Mouse (Mus musculus) MEL (cell line): ENCODE measurements around the gene Cotl1. TPM values are rescaled to one million over a fixed set of nuclear protein-coding genes. Genes with fewer than 3 reads are reported as not detected.
A peak's percentile ranks its signal among the peaks of the same experiment; 100 is the strongest.

ENCODE experiments used
- DNase-seq: peaks from one replicate; pipeline ENCODE4 v3.0.0; 2011; ENCODE audit warnings: low read depth, low spot score
- H3K27ac ChIP-seq: 2 replicates; pipeline ENCODE4 v1.5.1; 2012; ENCODE audit warnings: low read depth, mild to moderate bottlenecking, control low read depth, low read length, moderate library complexity; ENCODE audit not compliant: control insufficient read depth
- H3K27me3 ChIP-seq, 2 experiments: fragments of 150-350 bp in 1 of 2; sonication (generic) in 1 of 2; 2 replicates each; pipeline ENCODE4 v1.6.1; 2012; ENCODE audit warnings: low read length in 2 of 2, mild to moderate bottlenecking in 2 of 2, improper control_type of control experiment in 1 of 2, moderate library complexity in 1 of 2; ENCODE audit not compliant: insufficient read depth in 2 of 2, control insufficient read depth in 1 of 2
- H3K36me3 ChIP-seq, 2 experiments: 2 replicates each; pipeline ENCODE4 v1.6.1; 2012 to 2014; ENCODE audit warnings: low read length in 2 of 2, improper control_type of control experiment in 1 of 2, inconsistent platforms in 1 of 2, mild to moderate bottlenecking in 1 of 2; ENCODE audit not compliant: insufficient read depth in 2 of 2, control insufficient read depth in 1 of 2
- H3K4me1 ChIP-seq, 2 experiments: fragments of 150-350 bp in 1 of 2; sonication (generic) in 1 of 2; 2 replicates each; pipeline ENCODE4 v1.6.1; 2012; ENCODE audit warnings: low read length in 2 of 2, improper control_type of control experiment in 1 of 2, mild to moderate bottlenecking in 1 of 2; ENCODE audit not compliant: insufficient read depth in 2 of 2, control insufficient read depth in 1 of 2
- H3K4me3 ChIP-seq, 2 experiments: fragments of 150-350 bp in 1 of 2; sonication (generic) in 1 of 2; 2 replicates each; pipeline ENCODE4 v1.5.1; 2012; ENCODE audit warnings: low read depth in 2 of 2, low read length in 2 of 2, mild to moderate bottlenecking in 2 of 2, moderate library complexity in 2 of 2, control low read depth in 1 of 2, improper control_type of control experiment in 1 of 2; ENCODE audit not compliant: control insufficient read depth in 1 of 2, insufficient read depth in 1 of 2
- H3K79me2 ChIP-seq: 2 replicates; pipeline ENCODE4 v1.6.1; 2012; ENCODE audit warnings: mild to moderate bottlenecking, low read length, moderate library complexity; ENCODE audit not compliant: control insufficient read depth, poor library complexity, insufficient read depth
- H3K9ac ChIP-seq: 2 replicates; pipeline ENCODE4 v1.6.1; 2012; ENCODE audit warnings: low read depth, mild to moderate bottlenecking, control low read depth, low read length, moderate library complexity; ENCODE audit not compliant: control insufficient read depth, poor library complexity, severe bottlenecking
- H3K9me3 ChIP-seq: fragments of 150-350 bp; sonication (generic); replicated peaks from 2 replicates; pipeline ENCODE4 v1.6.1; 2012; ENCODE audit warnings: mild to moderate bottlenecking, low read length, improper control_type of control experiment, moderate library complexity; ENCODE audit not compliant: insufficient read depth
- BHLHE40 ChIP-seq: IDR thresholded peaks from 2 replicates; pipeline ENCODE4 v1.6.1; 2012; ENCODE audit warnings: low read depth, mild to moderate bottlenecking, inconsistent platforms, low read length, improper control_type of control experiment, borderline replicate concordance
- CHD1 ChIP-seq: IDR thresholded peaks from 2 replicates; pipeline ENCODE4 v1.6.1; 2012; ENCODE audit warnings: low read depth, mild to moderate bottlenecking, inconsistent platforms, low read length, improper control_type of control experiment
- CTCF ChIP-seq, 3 experiments: IDR thresholded peaks in 2 of 3; conservative IDR thresholded peaks in 1 of 3; 2 replicates each; pipeline ENCODE4 v1.5.1; 2011 to 2012; ENCODE audit warnings: low read length in 3 of 3, low read depth in 2 of 3, mild to moderate bottlenecking in 2 of 3, improper control_type of control experiment in 1 of 3, inconsistent platforms in 1 of 3, mixed read lengths in 1 of 3, moderate library complexity in 1 of 3; ENCODE audit not compliant: control insufficient read depth in 1 of 3, insufficient read depth in 1 of 3, poor library complexity in 1 of 3, severe bottlenecking in 1 of 3
- ELF1 ChIP-seq: IDR thresholded peaks from 2 replicates; pipeline ENCODE4 v1.6.1; 2014; ENCODE audit warnings: low read depth, mild to moderate bottlenecking, inconsistent platforms, low read length, improper control_type of control experiment, moderate library complexity
- ETS1 ChIP-seq: IDR thresholded peaks from 2 replicates; pipeline ENCODE4 v1.6.1; 2012; ENCODE audit warnings: low read depth, mild to moderate bottlenecking, inconsistent platforms, low read length, improper control_type of control experiment, moderate library complexity
- GABPA ChIP-seq: IDR thresholded peaks from 2 replicates; pipeline ENCODE4 v1.6.1; 2012; ENCODE audit warnings: low read depth, mild to moderate bottlenecking, inconsistent platforms, low read length, improper control_type of control experiment, moderate library complexity
- GATA1 ChIP-seq: IDR thresholded peaks from 2 replicates; pipeline ENCODE4 v1.6.1; 2011; ENCODE audit warnings: low read depth, low read length, improper control_type of control experiment
- KAT2A ChIP-seq: conservative IDR thresholded peaks from 2 replicates; pipeline ENCODE4 v1.6.1; 2012; ENCODE audit warnings: low read depth, low read length, improper control_type of control experiment, inconsistent platforms
- MAX ChIP-seq: IDR thresholded peaks from 2 replicates; pipeline ENCODE4 v1.6.1; 2011; ENCODE audit warnings: low read length, improper control_type of control experiment
- MYB ChIP-seq: IDR thresholded peaks from 2 replicates; pipeline ENCODE4 v1.6.1; 2011; ENCODE audit warnings: mild to moderate bottlenecking, low read depth, low read length, improper control_type of control experiment
- MYC ChIP-seq: IDR thresholded peaks from 2 replicates; pipeline ENCODE4 v1.6.1; 2011; ENCODE audit warnings: low read depth, mild to moderate bottlenecking, low read length, improper control_type of control experiment, moderate library complexity
- NELFE ChIP-seq: IDR thresholded peaks from 2 replicates; pipeline ENCODE4 v1.6.1; 2011; ENCODE audit warnings: low read depth, low read length, improper control_type of control experiment
- SIN3A ChIP-seq: IDR thresholded peaks from 2 replicates; pipeline ENCODE4 v1.6.1; 2012; ENCODE audit warnings: low read length, improper control_type of control experiment, inconsistent platforms
- SMC3 ChIP-seq: IDR thresholded peaks from 2 replicates; pipeline ENCODE4 v1.6.1; 2011; ENCODE audit warnings: low read depth, low read length, improper control_type of control experiment
- TAL1 ChIP-seq: IDR thresholded peaks from 2 replicates; pipeline ENCODE4 v1.6.1; 2012; ENCODE audit warnings: mild to moderate bottlenecking, inconsistent platforms, low read length, moderate library complexity, mixed read lengths
- TCF12 ChIP-seq: IDR thresholded peaks from 2 replicates; pipeline ENCODE4 v1.6.1; 2014; ENCODE audit warnings: low read depth, mild to moderate bottlenecking, inconsistent platforms, low read length, improper control_type of control experiment, moderate library complexity
- UBTF ChIP-seq: IDR thresholded peaks from 2 replicates; pipeline ENCODE4 v1.6.1; 2012; ENCODE audit warnings: low read depth, mild to moderate bottlenecking, inconsistent platforms, low read length, improper control_type of control experiment, moderate library complexity, borderline replicate concordance; ENCODE audit not compliant: insufficient read depth
- ZC3H11A ChIP-seq: IDR thresholded peaks from 2 replicates; pipeline ENCODE4 v1.6.1; 2012; ENCODE audit warnings: low read depth, mild to moderate bottlenecking, inconsistent platforms, low read length, improper control_type of control experiment
- ZNF384 ChIP-seq: IDR thresholded peaks from 2 replicates; pipeline ENCODE4 v1.6.1; 2012; ENCODE audit warnings: low read depth, mild to moderate bottlenecking, inconsistent platforms, low read length, improper control_type of control experiment
- polyA plus RNA-seq, 2 experiments: library from polyadenylated mRNA; stranded (reverse) in 1 of 2; unstranded in 1 of 2; fragments of >175 nt in 1 of 2; fragments of >200 nt in 1 of 2; gene quantifications; 2 replicates each; pipeline versions ENCODE4 v1.2.1 to v1.2.4; 2012; ENCODE audit warnings: low replicate concordance in 2 of 2, low read depth in 1 of 2; ENCODE audit not compliant: insufficient read length in 2 of 2, insufficient read depth in 1 of 2, missing spikeins in 1 of 2
- total RNA-seq: library from RNA; depleted of rRNA; stranded (reverse); fragments of 300-350 nt; gene quantifications from 2 replicates; pipeline ENCODE4 v1.2.3, GENCODE M21; 2012

Cotl1 gene
- total and polyA plus RNA-seq, 3 experiments = 70.3 to 114 TPM; not detected in 1

DNA sequence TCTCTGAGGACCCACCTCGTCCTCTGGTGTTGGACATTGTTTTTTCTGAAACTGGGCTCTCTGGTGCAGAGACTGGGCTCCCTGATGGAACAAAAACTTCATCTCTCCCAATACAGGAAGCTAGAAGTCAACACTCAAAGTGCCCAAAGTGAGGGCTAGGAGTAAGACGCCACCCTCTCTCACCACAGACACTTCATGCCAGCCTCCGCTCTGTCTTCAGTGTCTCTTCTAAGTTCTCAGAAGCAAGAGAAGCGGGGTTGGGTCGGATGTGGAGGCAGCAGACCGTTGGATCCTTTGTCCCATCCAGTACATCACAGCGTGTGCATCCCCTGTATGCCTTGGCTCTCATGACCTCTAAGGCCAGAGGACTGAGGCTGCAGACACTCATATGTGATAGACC lies 50.8 kb downstream of the Cotl1 start:
- no peak for DNase-seq
- Histone ChIP-seq H3K79me2 (no peaks in the 10 kb centered on the region), H3K9me3 (no peaks in the 10 kb centered on the region), H3K9ac (no peak overlapping the region), H3K27ac (no peak overlapping the region), H3K4me1 (peaks cover 0 to 16% of the 10 kb centered on the region in 2 experiments; a peak in 2 of 4 replicates), H3K36me3 (peaks cover 0 to 3% of the 10 kb centered on the region in 2 experiments; a peak in 1 of 4 replicates), H3K27me3 (no peaks in the 10 kb centered on the region), H3K4me3 (no peak overlapping the region)
- TF ChIP-seq ETS1 = no peak

DNA sequence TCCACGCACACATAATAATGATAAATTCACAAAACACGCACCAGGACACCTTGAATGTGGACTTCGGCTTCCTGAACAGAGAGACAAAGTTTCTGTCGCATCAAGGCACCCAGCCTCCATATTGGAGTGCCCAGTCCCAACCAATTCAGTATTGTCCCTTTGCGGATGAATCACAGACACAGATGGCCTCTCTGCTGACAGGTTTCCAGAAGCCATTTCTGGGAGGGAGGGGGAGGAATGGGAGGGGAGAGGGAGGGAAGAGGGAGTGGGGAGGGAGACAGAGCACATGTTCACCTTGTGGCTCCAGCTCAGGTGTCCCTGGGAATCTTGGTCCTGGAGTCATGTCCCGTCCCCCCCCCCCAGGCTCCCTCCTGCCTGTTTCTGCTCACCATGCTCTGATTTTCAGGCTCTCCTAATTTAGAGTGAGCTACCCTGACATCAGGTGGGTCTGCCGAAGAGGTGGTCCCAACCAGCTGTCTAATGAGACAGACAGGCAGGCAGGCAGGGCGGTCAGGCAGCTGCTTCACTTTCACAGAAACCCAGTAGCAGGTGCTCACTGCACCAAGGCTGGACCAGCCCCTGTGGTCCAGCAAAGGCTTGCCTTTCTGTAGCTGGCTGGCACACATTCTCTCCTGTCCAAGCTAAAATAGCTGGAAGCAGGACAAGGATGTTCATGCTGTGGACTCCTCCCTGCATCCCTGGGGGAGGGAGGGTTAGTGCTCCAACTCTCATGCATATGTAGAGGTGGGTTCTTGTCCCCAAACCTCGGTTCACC lies 51.5 kb downstream of the Cotl1 start:
- Histone ChIP-seq H3K4me3 (no peak overlapping the region), H3K4me1 (peaks cover 0 to 22% of the 10 kb centered on the region in 2 experiments; a peak in 2 of 4 replicates), H3K27ac (no peak overlapping the region), H3K27me3 (no peaks in the 10 kb centered on the region), H3K9ac (no peak overlapping the region), H3K36me3 (peaks cover 0 to 3% of the 10 kb centered on the region in 2 experiments; a peak in 1 of 4 replicates), H3K79me2 (no peaks in the 10 kb centered on the region)
- TF ChIP-seq BHLHE40 = no peak
- TF ChIP-seq CTCF (IDR thresholded peaks at IDR 0.05 in 2 of 3, conservative IDR thresholded peaks at IDR 0.05 in 1 of 3; ENCODE audit: control insufficient read depth in 1 of 3, insufficient read depth in 1 of 3, low read depth in 2 of 3, low read length in 3 of 3, poor library complexity in 1 of 3, severe bottlenecking in 1 of 3) = no peak
- TF ChIP-seq TCF12 = no peak
- no peak for TF ChIP-seq GABPA
- TF ChIP-seq, all 39 proteins: peak for 0
- no peaks in the 10 kb centered on the region for H3K9me3 ChIP-seq
- no peak for DNase-seq

DNA sequence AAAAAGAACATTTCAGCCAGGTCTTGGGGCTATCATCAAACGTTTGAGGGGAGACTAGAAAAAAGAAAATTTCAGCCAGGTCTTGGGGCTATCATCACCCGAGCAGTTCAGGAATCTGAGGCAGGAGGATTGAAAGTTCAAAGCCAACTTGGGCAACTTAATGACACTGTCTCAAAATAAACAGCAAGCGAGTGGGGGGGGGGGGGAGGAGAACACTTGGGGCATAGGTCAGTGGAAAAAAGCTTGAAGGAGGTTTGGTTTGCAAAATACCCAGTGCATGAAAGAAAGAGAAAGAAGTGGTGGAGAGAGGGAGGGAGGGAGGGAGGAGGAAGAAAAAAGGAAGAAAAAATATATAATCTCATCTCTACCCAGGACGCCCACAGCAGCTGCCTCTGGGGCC lies 53.0 kb downstream of the Cotl1 start:
- Histone ChIP-seq H3K27ac (peak overlapping the region; percentile 23; the same call in 1 of the 2 replicates), H3K27me3 (no peaks in the 10 kb centered on the region), H3K36me3 (peaks cover 0 to 9% of the 10 kb centered on the region in 2 experiments; a peak in 2 of 4 replicates), H3K4me1 (peaks cover 8 to 32% of the 10 kb centered on the region in 2 experiments), H3K9ac (peak overlapping the region; percentile 41), H3K9me3 (no peaks in the 10 kb centered on the region), H3K79me2 (no peaks in the 10 kb centered on the region), H3K4me3 (peak overlapping the region; percentile 43 to 50)
- peak; percentile 35 for DNase-seq
- no peak for TF ChIP-seq MAX
- 0 out of 2 replicates have a peak, but pooled peaks have one; percentile 2 for TF ChIP-seq SIN3A

DNA sequence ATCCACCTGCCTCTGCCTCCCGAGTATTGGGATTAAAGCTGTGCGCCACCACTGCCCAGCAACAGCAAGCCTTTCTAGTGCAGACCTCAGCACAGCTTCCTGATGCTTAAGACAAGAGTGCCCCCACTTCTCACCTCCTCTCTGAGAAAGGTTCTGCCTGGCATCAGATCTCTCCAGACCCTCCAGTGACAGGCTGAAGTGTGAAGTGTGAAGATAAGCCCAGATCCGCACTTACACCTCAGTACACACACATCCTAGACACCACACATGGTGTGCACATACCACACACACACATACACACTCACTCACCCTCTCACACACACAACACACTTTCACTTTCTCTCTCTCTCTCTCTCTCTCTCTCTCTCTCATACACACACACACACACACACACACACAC lies 53.5 kb downstream of the Cotl1 start:
- peaks cover 0 to 9% of the 10 kb centered on the region in 2 experiments; a peak in 2 of 4 replicates for H3K36me3 ChIP-seq
- H3K27me3 ChIP-seq = no peaks in the 10 kb centered on the region
- no peaks in the 10 kb centered on the region for H3K9me3 ChIP-seq
- H3K9ac ChIP-seq = peak overlapping the region; percentile 41
- H3K27ac ChIP-seq = peak overlapping the region; percentile 23; the same call in 1 of the 2 replicates
- H3K79me2 ChIP-seq = no peaks in the 10 kb centered on the region
- H3K4me3 ChIP-seq = peak overlapping the region; percentile 43 to 50
- H3K4me1 ChIP-seq = peaks cover 8 to 32% of the 10 kb centered on the region in 2 experiments
- peak; percentile 73 for DNase-seq
- TF ChIP-seq SMC3 = no peak
- no peak for TF ChIP-seq KAT2A
- TF ChIP-seq CHD1 = no peak
- peak; percentile 48 for TF ChIP-seq TAL1
- no peak for TF ChIP-seq MYB
- TF ChIP-seq ZC3H11A = no peak
- no peak for TF ChIP-seq ZNF384
- no peak for TF ChIP-seq GABPA
- no peak for TF ChIP-seq UBTF
- TF ChIP-seq NELFE = no peak
- peak; percentile 57; the same call in 1 of the 2 replicates for TF ChIP-seq GATA1
- TF ChIP-seq SIN3A = peak; percentile 51
- 0 out of 2 replicates have a peak, but pooled peaks have one; percentile 46 for TF ChIP-seq MYC
- no peak for TF ChIP-seq ELF1
